Mouse (Mus musculus) v-Abl transformed pro-B cells (cell line): ENCODE results near the gene Dupd1.

Source experiments
- in situ Hi-C, 2 experiments: fragments of 400-800 bp; cut with MboI; formaldehyde crosslinking; loops; one replicate each; pipeline ENCODE4 v1.15.1; 2025; ENCODE audit not compliant: unreplicated experiment in 2 of 2

The Dupd1 gene

DNA sequence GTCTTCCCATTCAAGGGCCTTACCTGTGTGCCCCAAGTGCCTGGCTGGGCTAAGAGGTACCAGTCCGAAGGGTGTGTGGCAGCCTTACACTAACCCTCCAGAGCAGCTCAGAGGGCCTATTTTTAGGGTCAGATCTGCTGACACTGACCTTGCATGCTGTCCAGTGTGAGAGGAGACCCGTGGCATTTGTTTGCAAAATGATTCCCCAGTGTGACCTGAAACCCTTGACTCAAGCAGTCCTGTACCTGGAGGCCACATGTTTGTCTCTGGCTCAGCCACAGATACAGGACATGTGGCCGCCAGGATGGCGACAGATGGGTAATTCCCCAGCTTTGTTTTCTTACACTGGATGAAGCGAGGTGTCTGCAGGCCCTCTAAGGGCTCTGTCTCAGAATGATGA lies at the start of gene Dupd1:
Gene Dupd1, minus strand, starts transcription at position 91 of the 400 bp plus-strand sequence.
- in situ Hi-C loops, result no loop called here

DNA sequence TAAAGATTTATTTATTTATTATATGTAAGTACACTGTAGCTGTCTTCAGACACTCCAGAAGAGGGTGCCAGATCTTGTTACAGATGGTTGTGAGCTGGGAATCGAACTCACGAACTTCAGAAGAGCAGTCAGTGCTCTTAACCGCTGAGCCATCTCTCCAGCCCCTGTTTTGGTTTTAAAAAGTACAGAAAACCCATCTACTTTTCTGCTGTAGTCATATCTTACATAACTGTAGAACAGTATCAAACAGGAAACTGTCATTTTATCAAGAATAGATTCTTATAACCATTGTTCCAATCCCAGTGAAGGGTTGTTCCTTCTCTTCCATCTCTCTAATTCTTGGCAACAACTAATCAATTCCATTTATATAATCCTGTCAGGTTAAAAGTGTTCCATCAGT lies 49.4 kb upstream of the Dupd1 start:
- in situ Hi-C loops, result no loop called here

DNA sequence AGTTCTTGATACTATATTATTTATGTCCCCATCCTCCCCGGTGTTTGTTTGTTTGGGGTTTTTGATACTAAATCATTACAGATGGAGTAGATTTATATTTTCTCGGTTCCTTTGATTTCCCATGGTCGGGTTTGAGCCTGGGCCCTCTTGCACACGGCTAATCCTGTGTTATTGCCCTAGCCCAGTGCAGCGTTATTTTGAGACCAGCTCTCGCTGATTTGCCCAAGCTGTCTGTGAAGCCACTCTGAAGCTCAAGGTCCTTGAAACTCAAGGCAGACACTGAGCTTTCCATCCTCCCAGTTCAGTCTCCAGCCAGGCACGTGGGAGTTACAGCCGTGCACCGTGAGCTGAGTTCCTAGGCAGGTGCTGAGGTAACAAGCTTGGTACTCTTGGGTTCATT lies 47.2 kb upstream of the Dupd1 start:
- in situ Hi-C loops, result no loop called here

DNA sequence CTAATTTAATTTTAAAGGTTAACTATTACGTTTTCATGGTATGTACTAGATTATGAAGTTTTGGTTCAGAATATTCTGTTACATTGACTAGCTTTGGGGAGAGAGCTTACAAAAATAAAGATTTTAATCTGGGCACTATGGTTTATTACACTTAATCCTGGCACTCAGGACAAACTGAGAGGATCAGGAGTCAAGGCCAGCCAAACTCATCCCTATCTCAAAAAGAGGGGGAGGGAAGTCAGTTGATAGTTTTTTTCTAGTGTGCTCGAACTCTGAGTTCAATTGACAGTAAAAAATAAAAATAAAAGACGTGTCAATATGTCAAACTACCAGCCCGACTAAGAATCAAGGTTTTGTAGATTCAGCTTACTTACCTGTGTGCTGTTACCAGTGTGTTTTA lies 39.0 kb upstream of the Dupd1 start:
- in situ Hi-C loops, result loop anchor here in 1 of 2 experiments (5.0 to 10.0 kb wide), 2 partner anchors 74 to 949 kb away; partner anchors contain the start of gene Vdac2

DNA sequence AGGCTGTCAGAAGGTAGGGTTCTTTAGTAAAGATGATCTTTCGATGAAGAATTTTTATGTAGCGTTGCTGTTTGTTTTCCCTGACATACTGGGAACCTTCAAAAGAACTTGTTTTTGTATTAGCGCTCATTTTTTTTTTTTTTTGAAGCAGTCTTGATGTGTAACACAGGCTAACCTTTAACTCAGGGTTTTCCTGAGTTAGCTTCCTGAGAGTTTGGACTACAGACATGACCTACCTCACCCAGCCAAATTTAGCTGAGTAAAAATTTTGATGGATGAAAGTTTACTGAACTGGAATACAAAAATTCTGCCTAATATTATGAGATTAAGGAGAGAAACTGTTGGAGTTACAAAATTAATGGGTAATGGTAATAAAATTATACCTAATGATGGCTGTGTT lies 38.0 kb upstream of the Dupd1 start:
- in situ Hi-C loops, result loop anchor here in 1 of 2 experiments (5.0 to 10.0 kb wide), 2 partner anchors 75 to 948 kb away; partner anchors contain the start of gene Vdac2

DNA sequence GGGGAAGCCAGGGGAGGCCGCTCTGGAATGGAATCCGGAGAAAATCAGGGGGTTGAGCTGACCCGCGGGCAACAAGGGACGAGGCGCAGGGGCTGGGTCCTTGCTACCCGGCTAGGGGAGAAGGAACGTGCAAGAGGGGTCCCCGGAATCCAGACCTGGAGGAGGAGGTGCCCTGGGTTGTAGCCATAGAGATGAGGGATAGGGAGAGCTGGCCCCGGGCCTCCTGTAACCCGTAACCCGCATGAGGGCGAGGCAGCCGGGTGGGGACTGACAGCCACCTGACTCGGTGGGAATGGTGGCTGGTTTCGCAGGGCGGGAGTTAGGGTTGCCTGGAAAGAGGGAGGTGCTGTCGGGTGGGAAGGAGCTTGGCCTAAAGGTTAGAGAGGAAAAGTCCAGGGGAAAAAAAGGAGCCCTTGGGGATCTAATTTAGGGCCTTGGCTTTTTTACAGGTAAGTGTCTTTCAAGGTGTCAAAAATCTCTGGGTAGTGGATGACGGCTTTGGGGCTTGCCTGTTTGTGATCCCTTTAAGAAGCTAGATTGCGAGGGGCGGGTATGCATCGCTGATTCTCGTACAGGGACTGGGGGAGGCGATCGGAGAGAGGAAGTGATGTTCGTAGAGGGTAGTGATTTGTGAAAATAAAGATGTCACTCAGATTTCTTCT lies 36.6 kb upstream of the Dupd1 start, which contains the start of gene Dusp13:
Gene Dusp13, minus strand, starts transcription at position 301 of the 662 bp plus-strand sequence.
- in situ Hi-C loops, result loop anchor here in 1 of 2 experiments (5.0 to 10.0 kb wide), 2 partner anchors 76 to 946 kb away; partner anchors contain the start of gene Vdac2

DNA sequence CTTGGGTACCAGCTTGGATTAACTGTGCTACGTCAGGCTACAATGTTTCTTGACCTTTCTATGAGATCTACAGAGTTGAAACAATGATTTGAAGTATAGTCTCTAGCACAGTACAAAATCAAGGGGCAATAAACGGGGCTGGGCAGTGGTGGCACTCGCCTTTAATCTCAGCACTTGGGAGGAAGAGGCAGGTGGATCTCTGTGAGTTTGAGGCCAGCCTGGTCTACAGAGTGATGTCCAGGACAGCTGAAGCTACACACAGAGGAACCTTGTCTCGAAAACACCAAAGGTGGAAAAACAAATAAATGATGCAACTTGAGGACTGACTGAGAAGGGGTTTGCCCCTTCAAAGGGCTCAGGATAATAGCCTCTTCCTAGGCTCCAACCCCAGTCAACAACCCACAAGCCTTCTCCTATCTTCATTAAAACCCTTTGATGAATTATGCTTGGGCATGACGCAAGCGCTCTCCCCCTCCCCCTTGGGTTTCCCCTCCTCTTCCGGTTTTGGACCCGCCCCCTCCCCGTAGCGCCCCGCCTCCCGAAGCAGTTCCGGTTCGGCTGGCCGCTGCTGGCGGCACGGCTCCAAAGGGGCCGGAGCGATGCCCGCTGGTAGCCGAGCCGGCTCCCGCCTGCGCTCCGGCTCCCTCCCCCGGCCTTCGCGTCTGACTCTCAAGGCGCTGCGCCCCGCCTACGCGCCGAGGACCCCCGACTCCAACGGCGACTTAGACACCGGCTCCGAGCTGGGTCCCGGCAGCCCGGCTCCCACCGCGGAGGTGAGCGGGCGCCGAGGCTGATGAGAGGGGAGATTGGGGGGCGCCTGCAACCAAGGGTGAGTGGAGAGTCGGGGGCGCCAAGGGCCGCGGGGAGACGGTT lies 35.9 kb upstream of the Dupd1 start, which contains the start of gene Samd8:
Gene Samd8, plus strand, starts transcription at position 524 of the 873 bp plus-strand sequence.
- in situ Hi-C loops, result loop anchor here in 1 of 2 experiments (5.0 to 10.0 kb wide), 2 partner anchors 77 to 945 kb away; partner anchors contain the start of gene Vdac2

DNA sequence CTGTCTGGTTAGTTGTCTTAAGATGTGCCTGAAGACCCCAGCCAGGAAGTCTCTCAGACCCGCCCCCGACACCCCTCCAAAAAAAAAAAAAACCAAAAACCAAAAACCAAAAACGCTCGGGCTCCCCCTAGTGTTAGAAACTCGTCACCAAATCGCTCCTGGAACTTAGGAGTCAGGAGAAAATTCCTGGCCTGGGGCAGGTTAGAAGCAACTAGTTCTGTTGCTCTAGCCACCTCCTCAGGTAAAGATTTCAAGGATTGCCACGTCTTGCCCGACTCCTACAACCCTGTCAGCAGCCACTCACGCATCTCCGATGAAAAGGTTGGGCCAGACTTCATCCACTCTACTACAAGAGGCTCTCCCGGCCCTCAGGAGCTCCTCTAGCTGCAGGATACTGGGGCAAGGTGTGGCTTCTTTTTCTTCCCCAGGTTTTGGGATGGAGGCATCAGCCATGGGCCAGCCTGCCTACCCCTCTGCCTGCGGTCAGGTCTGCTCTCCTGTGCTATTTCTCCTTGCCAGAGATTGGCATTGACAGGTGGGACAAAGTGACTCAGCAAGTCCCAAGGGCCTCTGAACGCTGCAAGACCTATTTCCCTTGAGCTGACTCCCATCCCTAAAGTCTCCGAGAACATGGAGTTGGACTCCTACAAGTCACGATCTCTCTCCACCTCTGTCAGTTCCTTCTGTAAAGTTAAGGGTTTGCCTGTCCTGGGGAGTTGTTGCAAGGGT lies 33.9 kb upstream of the Dupd1 start:
- in situ Hi-C loops, result loop anchor here in 1 of 2 experiments (10.0 kb wide), 1 partner anchor 106 kb away; no protein-coding TSS in a partner anchor

DNA sequence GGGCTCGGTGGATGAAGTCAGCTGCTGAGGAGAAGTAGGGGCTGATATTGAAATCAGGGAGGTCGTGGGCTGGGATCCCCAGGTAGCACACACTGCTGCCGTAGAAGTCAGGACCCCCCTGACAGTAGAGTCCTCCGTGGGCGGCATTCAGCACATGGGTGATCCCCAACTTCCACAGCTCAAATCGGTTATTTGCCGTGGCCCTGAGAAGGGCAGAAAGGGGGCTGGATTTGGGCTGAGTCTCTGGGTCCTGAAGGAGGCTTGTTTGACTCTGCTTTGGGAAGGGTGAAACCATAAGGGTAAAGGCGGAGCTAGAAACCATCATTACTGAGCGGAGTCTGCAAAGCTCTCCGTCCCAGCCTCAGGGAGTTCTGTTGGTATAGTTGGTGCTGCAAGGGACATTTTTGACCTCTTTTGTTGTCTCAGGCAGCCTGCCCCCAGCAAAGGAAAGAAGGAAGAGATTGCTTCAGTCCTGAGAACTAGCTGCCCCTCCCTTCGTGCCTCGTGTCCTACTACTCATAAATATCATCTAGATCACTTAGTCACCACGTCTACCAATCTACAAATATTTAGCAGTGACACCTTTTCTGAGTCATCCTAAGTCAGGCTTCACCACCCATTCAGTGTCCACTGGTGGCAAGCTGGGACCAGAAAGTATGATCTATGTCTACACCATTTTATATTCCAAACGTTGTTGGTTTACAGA lies 33.2 kb upstream of the Dupd1 start:
- in situ Hi-C loops, result loop anchor here in 1 of 2 experiments (10.0 kb wide), 1 partner anchor 107 kb away; no protein-coding TSS in a partner anchor

DNA sequence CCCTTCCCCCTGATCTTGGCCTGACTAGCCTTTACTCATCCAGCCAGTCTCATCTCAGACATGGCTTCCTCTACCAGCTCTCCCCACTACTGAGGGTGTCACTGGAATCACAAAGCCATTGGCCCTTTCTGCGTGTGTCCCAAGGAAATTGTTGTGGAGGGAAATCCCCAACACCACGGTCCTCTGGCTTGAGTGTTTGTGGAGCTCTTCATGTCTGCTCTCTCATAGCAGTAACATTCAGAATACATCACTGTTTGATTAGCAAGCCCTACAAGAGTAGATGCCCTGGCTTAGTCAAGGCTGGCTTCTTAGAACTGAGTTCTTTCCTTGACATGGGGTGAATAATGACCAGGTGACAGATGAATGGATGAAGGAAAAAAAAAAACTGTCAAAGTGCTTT lies 32.5 kb upstream of the Dupd1 start:
- in situ Hi-C loops, result loop anchor here in 1 of 2 experiments (10.0 kb wide), 1 partner anchor 108 kb away; no protein-coding TSS in a partner anchor

DNA sequence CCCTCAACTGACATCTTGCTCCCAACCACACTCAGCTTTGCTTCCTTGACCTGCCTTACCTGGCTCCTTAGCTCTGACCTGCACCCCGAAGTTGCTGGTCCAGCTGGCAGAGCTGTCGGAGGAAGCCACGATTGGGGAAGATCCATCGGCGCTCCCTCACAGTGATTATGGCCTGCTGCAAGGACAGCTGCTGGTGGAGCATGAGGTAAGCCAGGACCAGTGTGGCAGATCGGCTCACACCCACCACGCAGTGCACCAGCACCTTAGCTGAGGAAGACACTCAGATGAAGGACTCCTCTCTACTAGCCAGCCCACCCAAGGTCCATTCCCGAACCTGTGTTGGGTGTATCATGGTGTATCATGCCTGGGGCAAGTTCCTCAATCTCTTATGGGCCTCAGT lies 31.9 kb upstream of the Dupd1 start:
- in situ Hi-C loops, result loop anchor here in 1 of 2 experiments (10.0 kb wide), 1 partner anchor 109 kb away; no protein-coding TSS in a partner anchor

DNA sequence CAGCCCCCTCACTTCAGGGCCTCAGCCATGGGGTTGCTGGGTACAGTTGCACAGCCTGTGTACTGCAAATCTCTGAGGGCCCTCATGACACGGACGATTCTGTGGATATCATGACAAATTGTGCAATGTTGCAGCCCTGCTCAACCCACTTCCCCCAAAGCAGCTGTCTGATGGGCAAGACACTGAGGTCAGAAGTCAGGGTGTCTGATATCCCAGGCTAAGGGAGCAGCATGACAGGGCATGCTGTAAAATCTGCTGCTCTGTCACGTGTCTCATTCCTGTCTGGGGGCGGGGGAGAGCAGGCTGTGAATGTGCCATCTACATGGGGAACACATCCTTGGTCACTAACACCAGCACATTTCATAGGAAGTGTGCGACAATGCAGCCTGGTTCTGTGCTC lies 30.8 kb upstream of the Dupd1 start:
- in situ Hi-C loops, result loop anchor here in 1 of 2 experiments (10.0 kb wide), 1 partner anchor 110 kb away; no protein-coding TSS in a partner anchor

DNA sequence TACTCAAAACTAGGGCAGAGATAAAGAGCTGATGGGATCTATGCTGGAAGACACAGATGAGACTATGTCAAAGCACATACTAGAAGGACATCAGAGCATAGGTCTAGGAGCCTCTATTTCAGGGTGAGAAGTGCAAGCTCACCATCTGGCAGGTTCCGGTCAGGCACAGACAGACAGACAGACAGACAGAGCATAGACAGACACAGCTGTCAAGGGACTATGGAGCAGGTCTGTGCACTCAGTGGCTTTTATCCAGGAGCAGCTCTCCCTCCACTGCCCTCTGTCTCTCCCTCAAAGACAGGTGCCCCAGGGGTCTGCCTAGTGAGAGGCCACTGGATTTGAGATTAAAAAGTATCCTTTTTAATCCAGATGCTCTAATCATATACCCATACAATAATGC lies 29.8 kb upstream of the Dupd1 start:
- in situ Hi-C loops, result loop anchor here in 1 of 2 experiments (5.0 to 10.0 kb wide), 2 partner anchors 111 to 607 kb away; no protein-coding TSS in a partner anchor

DNA sequence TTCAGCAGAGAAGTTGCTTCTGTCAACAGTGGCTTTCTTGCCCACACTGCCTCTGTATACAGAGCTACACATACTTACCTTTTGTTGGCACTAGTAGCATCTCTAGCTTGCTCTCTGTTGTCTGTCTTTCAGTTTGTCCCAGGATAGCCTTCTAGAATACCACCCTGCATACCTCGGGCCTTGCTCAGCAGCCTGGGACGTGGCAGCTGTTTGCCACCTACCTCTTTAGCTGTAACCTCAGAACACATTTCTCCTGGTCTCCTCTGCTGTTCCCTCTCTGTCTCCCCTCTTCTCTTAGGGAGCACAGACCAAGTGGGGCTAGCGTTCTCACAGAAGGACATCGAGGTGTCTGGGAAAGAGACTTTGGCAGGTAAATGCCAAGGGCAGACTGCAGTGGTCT lies 28.1 kb upstream of the Dupd1 start:
- in situ Hi-C loops, result loop anchor here in 1 of 2 experiments (5.0 to 10.0 kb wide), 2 partner anchors 112 to 605 kb away; no protein-coding TSS in a partner anchor

DNA sequence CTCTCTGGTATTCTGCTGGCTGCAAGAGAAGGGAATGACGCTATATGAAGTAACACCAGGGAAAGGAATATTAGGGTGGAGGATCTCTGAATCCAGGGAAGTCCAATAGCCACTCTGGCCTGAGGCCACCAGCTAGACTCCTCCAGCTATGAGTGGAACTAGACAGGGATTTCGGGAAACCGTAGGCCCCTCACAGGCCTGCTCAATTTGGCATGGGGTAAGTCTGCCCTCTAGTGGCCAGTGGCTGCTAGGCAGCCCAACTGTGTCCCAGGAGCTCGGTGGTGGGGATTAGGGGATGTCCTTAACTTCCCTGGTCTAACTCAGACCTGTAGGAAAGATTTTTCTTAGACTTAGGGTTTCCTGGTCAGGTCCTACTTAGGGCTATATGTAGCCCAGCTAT lies 27.4 kb upstream of the Dupd1 start:
- in situ Hi-C loops, result loop anchor here in 1 of 2 experiments (5.0 to 10.0 kb wide), 2 partner anchors 113 to 604 kb away; no protein-coding TSS in a partner anchor

DNA sequence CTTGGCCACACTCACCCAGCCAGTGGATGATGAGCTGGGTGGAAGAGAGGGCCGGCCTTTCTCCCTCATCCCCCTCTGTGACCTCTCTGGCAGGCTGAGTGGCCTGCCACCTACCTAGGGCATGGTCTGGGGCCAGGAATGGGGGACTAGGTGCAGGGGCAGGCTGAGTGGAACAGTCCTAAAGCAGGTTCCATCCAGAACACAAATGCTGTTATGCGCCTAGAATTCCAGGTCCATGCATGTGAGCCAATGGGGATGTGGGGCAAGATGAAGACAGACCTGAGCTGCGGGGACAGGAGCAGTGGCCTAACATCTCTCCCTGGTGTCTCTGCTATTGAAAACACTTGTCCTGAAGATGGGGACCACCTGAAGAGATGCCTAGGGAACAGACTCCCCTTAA lies 26.9 kb upstream of the Dupd1 start:
- in situ Hi-C loops, result loop anchor here in 1 of 2 experiments (5.0 to 10.0 kb wide), 2 partner anchors 113 to 604 kb away; no protein-coding TSS in a partner anchor

DNA sequence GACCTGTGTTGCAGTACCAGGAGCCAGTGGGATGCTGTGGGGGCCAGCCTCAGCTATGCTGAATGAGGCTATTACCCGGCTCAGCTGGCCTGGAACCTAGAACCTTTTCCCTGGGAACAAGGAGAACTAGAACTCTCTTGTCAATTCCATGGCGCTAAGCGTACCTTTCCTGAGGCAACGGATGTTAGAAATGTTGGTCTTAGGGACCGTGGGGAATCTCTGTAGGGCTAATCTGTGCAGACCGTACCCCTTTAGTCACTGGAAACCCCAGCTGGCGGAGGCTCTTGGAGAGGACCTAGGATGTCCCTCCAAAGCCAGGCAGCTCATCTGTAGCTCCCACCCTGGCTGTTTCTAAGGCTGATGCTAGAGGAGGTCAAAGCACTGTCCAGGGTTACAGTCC lies 26.0 kb upstream of the Dupd1 start:
- in situ Hi-C loops, result loop anchor here in 1 of 2 experiments (5.0 to 10.0 kb wide), 2 partner anchors 114 to 603 kb away; no protein-coding TSS in a partner anchor

DNA sequence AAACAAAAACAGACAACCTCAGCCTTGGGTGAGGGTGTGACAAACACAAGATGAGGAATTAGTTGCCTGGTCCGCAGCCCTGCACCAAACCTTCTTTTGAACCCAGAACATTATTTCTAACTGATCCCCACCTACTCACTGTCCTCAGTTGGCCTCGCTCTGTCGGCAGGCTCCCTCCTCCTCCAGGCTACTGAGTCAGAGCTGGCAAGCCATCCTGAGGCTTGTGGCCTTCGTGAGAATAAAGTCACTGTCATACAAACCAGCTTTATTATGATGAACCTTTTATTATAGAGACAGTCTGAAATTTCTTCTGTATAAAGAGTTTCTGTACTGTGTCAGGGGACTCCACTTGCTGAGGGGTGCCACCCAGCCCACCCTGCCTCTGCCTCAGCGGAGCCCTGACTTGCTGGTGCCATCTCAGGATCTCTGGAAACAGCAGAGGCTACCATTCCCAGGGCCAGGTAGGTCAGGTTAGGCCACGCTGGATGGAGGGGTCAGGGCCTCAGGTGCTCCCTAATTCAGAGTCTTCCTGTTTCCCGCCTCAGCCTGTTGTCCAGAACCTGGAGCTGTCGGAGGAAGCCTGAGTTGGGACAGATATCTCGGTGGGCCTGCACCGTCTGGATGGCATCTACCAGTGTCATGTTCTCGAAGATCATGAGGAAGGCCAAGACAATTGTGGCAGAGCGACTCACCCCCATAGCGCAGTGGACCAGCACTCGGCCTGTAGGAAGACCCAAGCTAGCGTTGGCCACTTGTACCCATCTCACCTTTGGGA lies 18.9 kb upstream of the Dupd1 start:
- in situ Hi-C loops, result loop anchor here in 1 of 2 experiments (10.0 kb wide), 1 partner anchor 119 kb away; no protein-coding TSS in a partner anchor
